Mouse (Mus musculus) ZHBTc4 (cell line): ENCODE measurements around the gene Spn.

Experiments used
- DNase-seq: peaks from one replicate; pipeline ENCODE4 v3.0.0-alpha.2; 2011; ENCODE audit warnings: low read depth, low spot score

The Spn gene

GRCm38 (mm10) chr7:127082271-127082670, 55.4 kb downstream of the Spn start:
- no peak for DNase-seq
